Mouse (Mus musculus) forebrain, embryonic 11.5 days (tissue): ENCODE measurements at regions not wholly inside any gene's neighbourhood (a gene's known extent, or its start where the extent isn't known, plus 50 kb on each side); places are given as distances from the start of the nearest gene placed in this dataset.

Experiments
- ATAC-seq: fragments of 200-750 bp; cut with Nextera tagmentation; replicated peaks from 2 replicates; pipeline ENCODE4 v1.8.0; 2017; ENCODE audit warnings: moderate TSS enrichment; ENCODE audit not compliant: low FRiP score
- DNase-seq: peaks from one replicate; pipeline ENCODE4 v3.0.0-alpha.2; 2017; ENCODE audit warnings: low spot score
- H3K27ac ChIP-seq: fragments of 300-500 bp; sonication (generic); 2 replicates; pipeline ENCODE4 v1.5.1; 2014; ENCODE audit warnings: low read depth, low read length
- H3K27me3 ChIP-seq: fragments of 300-500 bp; sonication (generic); 2 replicates; pipeline ENCODE4 v1.6.1; 2014; ENCODE audit warnings: mild to moderate bottlenecking, low read length, mixed read lengths; ENCODE audit not compliant: control insufficient read depth, insufficient read depth
- H3K36me3 ChIP-seq: fragments of 300-500 bp; sonication (generic); 2 replicates; pipeline ENCODE4 v1.6.1; 2014; ENCODE audit warnings: mild to moderate bottlenecking, low read length, moderate library complexity, mixed read lengths; ENCODE audit not compliant: control insufficient read depth, insufficient read depth
- H3K4me1 ChIP-seq: fragments of 300-500 bp; sonication (generic); replicated peaks from 2 replicates; pipeline ENCODE4 v1.6.1; 2014; ENCODE audit warnings: low read length, mixed read lengths; ENCODE audit not compliant: control insufficient read depth, insufficient read depth
- H3K4me2 ChIP-seq: fragments of 300-500 bp; sonication (generic); 2 replicates; pipeline ENCODE4 v1.6.1; 2014; ENCODE audit warnings: low read depth, mild to moderate bottlenecking, low read length, moderate library complexity, mixed read lengths; ENCODE audit not compliant: severe bottlenecking
- H3K4me3 ChIP-seq: fragments of 300-500 bp; sonication (generic); 2 replicates; pipeline ENCODE4 v1.5.1; 2014; ENCODE audit warnings: low read depth, low read length
- H3K9ac ChIP-seq: fragments of 300-500 bp; sonication (generic); 2 replicates; pipeline ENCODE4 v1.6.1; 2014; ENCODE audit warnings: low read length
- H3K9me3 ChIP-seq: fragments of 300-500 bp; sonication (generic); 2 replicates; pipeline ENCODE4 v1.6.1; 2016; ENCODE audit warnings: low read length, mixed read lengths; ENCODE audit not compliant: control insufficient read depth
- WGBS: fragments of 180-500 bp; shearing (Covaris S2); extraction: QIAGEN DNeasy Blood & Tissue Kit; methylation state at CpG from one replicate; pipeline ENCODE4 v1.1.7; 2014; 5-methylcytosine and 5-hydroxymethylcytosine counted together

GRCm38 (mm10) chr2:33961566-33961965, 73.8 kb upstream of the Mvb12b start:
- Histone ChIP-seq H3K4me2 (no peak overlapping the region), H3K4me1 (peaks cover 13% of the 10 kb centered on the region), H3K9ac (no peak overlapping the region), H3K4me3 (no peak overlapping the region), H3K27me3 (no peaks in the 10 kb centered on the region), H3K27ac (0 out of 2 replicates have a peak overlapping the region, but pooled peaks have one; percentile 25), H3K9me3 (no peaks in the 10 kb centered on the region), H3K36me3 (no peaks in the 10 kb centered on the region)
- DNase-seq (no peak), ATAC-seq (no peak)
- WGBS: 76% methylated on average over 2 of the region's 2 CpGs

GRCm38 (mm10) chr2:33957754-33958153, 70.0 kb upstream of the Mvb12b start:
- Histone ChIP-seq H3K4me3 (no peak overlapping the region), H3K9ac (no peak overlapping the region), H3K27me3 (no peaks in the 10 kb centered on the region), H3K4me1 (peaks cover 7% of the 10 kb centered on the region; the same call in 1 of the 2 replicates), H3K36me3 (no peaks in the 10 kb centered on the region), H3K4me2 (no peak overlapping the region), H3K27ac (no peak overlapping the region), H3K9me3 (no peaks in the 10 kb centered on the region)
- DNase-seq: peak; percentile 78
- 63% methylated on average over 6 of the region's 6 CpGs for WGBS
- no peak for ATAC-seq

GRCm38 (mm10) chr2:33944301-33944700, 56.6 kb upstream of the Mvb12b start:
- ATAC-seq: no peak
- 76% methylated on average over 3 of the region's 3 CpGs for WGBS
- H3K27ac ChIP-seq: no peak overlapping the region

GRCm38 (mm10) chr2:33942085-33942484, 54.3 kb upstream of the Mvb12b start:
- Histone ChIP-seq H3K9me3 (no peaks in the 10 kb centered on the region), H3K27ac (no peak overlapping the region), H3K4me1 (0 out of 2 replicates have a peak, but pooled peaks cover 1% of the 10 kb centered on the region), H3K9ac (no peak overlapping the region), H3K27me3 (no peaks in the 10 kb centered on the region), H3K4me2 (no peak overlapping the region), H3K4me3 (no peak overlapping the region), H3K36me3 (no peaks in the 10 kb centered on the region)
- DNase-seq: no peak
- ATAC-seq: no peak
- WGBS: 52% methylated on average over 2 of the region's 2 CpGs

More at GRCm38 (mm10) chr2:33944301-33944700, 56.6 kb upstream of the Mvb12b start:
- Histone ChIP-seq H3K36me3 (no peaks in the 10 kb centered on the region), H3K27me3 (no peaks in the 10 kb centered on the region), H3K4me2 (no peak overlapping the region), H3K4me3 (no peak overlapping the region), H3K9me3 (no peaks in the 10 kb centered on the region), H3K9ac (no peak overlapping the region), H3K4me1 (0 out of 2 replicates have a peak, but pooled peaks cover 1% of the 10 kb centered on the region)
- no peak for DNase-seq

DNA sequence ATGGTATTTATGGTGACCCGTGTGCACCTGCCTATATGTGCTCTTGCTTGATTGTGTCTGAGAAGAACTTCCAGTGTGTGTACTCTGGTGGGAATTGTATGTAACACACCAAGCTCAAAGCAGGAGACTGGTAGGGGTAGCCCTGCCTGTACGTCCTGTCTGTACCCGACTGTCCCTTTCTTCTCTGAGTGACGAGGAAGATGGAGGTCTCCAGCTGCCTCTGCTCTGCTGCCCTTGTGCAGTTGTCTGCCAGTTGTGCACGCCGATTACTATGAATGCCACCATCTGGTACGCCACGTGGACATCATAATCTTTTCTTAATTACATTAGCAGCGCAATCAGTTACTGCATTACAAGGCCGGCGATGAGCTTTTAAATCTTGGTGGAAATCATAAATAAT, 53.6 kb upstream of the Mvb12b start:
- H3K4me3 ChIP-seq: no peak overlapping the region
- 88% methylated on average over 11 of the region's 11 CpGs for WGBS
- no peak overlapping the region for H3K4me2 ChIP-seq
- no peak overlapping the region for H3K9ac ChIP-seq
- no peaks in the 10 kb centered on the region for H3K27me3 ChIP-seq
- no peak for DNase-seq
- no peaks in the 10 kb centered on the region for H3K36me3 ChIP-seq
- 0 out of 2 replicates have a peak, but pooled peaks cover 1% of the 10 kb centered on the region for H3K4me1 ChIP-seq
- ATAC-seq: no peak
- no peaks in the 10 kb centered on the region for H3K9me3 ChIP-seq
- no peak overlapping the region for H3K27ac ChIP-seq

DNA sequence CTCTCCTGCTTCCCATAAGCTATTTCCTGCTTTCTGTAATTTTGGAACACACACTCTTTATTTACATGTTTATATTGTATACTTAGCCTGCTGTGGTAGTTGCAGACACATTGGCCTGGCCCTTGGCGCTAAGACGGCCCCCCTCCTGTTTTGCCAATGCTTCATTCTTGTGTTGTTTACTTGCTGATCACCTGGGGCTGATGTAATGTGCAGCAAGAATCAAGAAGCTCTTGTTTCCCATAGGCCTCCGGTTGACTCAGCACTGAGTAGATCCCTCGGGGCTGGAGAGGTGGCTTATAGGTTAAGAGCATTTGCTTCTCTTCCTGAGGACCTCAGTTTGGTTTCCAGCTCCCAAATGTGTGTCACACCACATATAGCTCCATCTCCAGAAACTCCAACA, 52.1 kb upstream of the Mvb12b start:
- H3K9ac ChIP-seq: no peak overlapping the region
- no peak overlapping the region for H3K4me2 ChIP-seq
- H3K9me3 ChIP-seq: no peaks in the 10 kb centered on the region
- H3K27ac ChIP-seq: no peak overlapping the region
- H3K27me3 ChIP-seq: no peaks in the 10 kb centered on the region
- no peaks in the 10 kb centered on the region for H3K36me3 ChIP-seq
- 0 out of 2 replicates have a peak, but pooled peaks cover 1% of the 10 kb centered on the region for H3K4me1 ChIP-seq
- no peak for ATAC-seq
- WGBS: 92% methylated on average over 4 of the region's 4 CpGs
- no peak overlapping the region for H3K4me3 ChIP-seq
- DNase-seq: no peak
